Mouse (Mus musculus) brown adipose tissue, adult 24 weeks (tissue): ENCODE results near the gene Tnip3. TPM values are rescaled to one million over a fixed set of nuclear protein-coding genes. Genes with fewer than 3 reads are reported as not detected.
A peak's percentile ranks its signal among the peaks of the same experiment; 100 is the strongest.

ENCODE experiments used
- H3K27ac ChIP-seq: fragments of 200-500 bp; replicated peaks from 2 replicates; pipeline ENCODE4 v1.5.1; 2012; ENCODE audit warnings: low read depth, mild to moderate bottlenecking, low read length
- H3K4me1 ChIP-seq: fragments of 200-500 bp; 2 replicates; pipeline ENCODE4 v1.6.1; 2012; ENCODE audit warnings: low read length, mixed read lengths; ENCODE audit not compliant: control insufficient read depth, insufficient read depth, insufficient read length
- H3K4me3 ChIP-seq: fragments of 200-500 bp; 2 replicates; pipeline ENCODE4 v1.5.1; 2012; ENCODE audit warnings: low read depth, mild to moderate bottlenecking, low read length, moderate library complexity; ENCODE audit not compliant: insufficient read depth
- polyA plus RNA-seq: library from polyadenylated mRNA; stranded (reverse); fragments of >200 nt; gene quantifications from 2 replicates; pipeline ENCODE4 v1.2.4, GENCODE M21; 2012; ENCODE audit not compliant: missing spikeins, insufficient read depth, insufficient read length

Gene Tnip3
- polyA plus RNA-seq, 1 experiment = 1.5 TPM

DNA sequence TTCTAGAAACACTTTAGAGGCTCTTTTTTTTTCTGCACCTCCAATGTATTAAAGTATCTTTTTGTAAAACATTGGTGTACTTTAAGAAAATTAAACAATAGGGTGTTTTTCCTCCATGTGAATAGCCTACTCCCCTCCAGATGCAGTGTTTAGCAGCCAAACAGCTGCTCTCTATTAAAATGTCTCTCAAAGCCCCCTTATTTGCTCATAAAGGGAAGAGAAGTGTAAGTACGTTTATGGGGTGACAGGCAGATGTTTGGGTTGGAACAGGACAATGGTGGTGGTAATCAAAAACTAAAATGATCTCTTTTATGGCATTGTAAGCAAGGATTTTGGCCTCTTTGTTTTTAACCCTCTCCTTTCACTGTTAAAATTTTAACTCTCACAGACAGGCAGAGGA, 17.8 kb downstream of the Tnip3 start:
- Histone ChIP-seq H3K4me3 (no peak overlapping the region), H3K27ac (no peak overlapping the region)

DNA sequence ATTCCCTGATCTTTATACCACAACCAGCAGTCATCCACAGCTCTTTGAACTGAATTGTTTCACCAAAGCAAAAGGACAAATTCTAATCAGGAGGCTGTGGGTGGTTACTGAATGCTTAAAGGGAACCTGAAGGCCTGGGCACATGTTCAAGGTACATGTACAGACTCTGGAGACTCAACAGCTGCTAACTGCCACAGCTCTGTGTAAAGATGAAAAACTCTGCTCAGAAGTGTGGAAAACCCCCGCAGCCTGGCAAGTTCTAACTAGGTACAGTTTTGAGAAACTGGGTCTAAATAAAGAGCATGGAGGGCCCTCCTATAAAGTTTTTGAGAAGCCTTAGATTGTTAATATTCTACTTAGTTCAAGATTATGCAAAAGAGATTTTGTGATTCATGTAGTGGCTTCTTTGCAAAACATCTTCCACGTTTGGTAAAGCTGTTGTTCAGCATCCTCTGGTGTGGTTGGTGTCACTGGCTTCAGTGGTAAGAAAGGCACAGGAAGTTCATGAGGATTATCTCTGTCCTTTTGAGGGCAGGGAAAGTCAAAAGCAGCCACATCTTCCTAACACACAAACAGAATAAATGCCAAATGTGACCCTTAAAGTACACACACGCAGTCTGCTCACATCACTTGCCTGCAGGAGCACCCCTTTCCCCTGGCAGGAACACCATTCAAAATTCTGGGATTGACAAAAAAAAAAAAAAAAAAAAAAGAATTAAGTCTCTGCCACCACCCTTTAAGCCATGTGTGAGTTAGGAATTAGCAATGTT, 39.0 kb downstream of the Tnip3 start:
- no peaks in the 10 kb centered on the region for H3K4me1 ChIP-seq
- H3K27ac ChIP-seq = no peak overlapping the region
- H3K4me3 ChIP-seq = no peak overlapping the region

More for the DNA sequence above, 17.8 kb downstream of the Tnip3 start:
- no peaks in the 10 kb centered on the region for H3K4me1 ChIP-seq

DNA sequence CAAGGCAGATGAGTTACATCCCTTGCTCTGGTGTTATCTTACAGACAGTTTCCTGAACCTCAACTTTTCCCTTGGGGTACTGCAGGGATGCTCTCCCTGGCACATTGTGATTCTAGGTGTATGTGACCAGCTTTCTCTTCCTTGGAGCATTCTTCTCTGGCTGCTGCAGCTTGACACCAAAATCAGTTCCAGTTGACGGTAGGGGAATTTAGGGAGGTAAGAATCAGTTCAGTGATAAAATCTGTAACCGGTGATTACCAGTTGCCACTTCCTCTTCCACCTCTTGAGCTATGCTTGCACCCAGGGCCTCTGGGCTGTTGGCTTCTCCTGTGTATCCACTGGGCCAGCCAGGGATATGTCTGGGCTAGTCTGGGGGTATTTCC, 39.5 kb downstream of the Tnip3 start:
- no peak overlapping the region for H3K4me3 ChIP-seq
- H3K27ac ChIP-seq = no peak overlapping the region
- H3K4me1 ChIP-seq = no peaks in the 10 kb centered on the region

DNA sequence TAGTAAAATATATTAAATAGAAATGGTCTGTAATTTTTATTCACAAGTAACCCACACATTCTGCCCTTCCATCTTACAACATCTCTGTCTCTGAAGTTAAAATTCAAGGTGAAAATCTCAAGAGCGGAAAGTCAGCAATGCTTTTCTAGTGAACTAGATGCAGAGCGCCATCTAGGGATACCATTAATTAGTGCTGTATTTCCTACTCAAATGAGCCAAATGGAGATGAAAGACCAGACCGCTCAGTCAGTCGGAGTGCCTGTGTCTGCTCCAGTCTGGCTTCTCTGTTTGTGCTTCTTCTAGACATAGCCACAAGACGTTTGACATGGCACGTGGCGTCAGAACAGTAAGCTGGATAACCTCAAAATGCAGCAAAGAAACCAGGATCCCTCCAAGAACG, 44.6 kb downstream of the Tnip3 start:
- H3K4me1 ChIP-seq = no peaks in the 10 kb centered on the region
- no peak overlapping the region for H3K27ac ChIP-seq
- H3K4me3 ChIP-seq = no peak overlapping the region

DNA sequence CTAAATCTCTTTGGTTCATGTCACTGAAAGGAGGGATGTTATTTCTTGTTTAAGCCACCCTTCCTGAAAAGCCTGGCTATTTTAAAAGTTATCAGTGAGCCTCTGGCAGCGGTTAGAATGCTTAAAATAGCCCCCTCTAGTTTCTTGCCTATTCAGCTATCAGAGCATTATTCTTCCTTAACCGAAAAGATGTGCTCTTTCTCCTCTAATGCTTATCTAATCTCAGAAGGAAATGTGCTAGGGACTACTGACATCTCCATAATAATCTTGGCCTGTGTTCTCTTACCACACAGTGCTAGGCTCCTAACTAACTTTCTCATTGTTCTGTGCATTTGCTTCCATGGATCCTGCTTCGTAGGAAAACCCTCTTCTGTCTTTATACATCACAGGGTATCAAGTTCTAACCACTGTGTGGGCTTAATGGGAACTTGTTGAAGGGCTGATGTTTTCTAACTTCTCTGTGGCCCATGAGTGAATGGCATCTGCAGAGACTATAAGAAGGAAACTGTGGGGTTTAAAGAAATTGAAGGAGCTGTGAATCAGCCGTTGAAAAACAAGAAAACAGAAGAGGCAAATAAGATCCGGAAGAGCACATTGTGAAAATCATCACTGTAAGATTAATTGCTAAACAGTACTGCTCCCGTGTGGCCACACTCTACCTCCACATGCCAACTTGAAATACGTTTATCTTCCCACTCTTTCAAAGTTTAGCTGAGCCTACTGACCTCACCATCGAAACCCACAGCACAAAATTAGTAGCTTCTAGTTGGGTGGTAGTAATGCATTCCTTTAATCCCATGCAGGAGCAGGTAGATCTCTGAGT, 53.2 kb downstream of the Tnip3 start:
- Histone ChIP-seq H3K4me1 (no peaks in the 10 kb centered on the region), H3K4me3 (no peak overlapping the region), H3K27ac (no peak overlapping the region)

DNA sequence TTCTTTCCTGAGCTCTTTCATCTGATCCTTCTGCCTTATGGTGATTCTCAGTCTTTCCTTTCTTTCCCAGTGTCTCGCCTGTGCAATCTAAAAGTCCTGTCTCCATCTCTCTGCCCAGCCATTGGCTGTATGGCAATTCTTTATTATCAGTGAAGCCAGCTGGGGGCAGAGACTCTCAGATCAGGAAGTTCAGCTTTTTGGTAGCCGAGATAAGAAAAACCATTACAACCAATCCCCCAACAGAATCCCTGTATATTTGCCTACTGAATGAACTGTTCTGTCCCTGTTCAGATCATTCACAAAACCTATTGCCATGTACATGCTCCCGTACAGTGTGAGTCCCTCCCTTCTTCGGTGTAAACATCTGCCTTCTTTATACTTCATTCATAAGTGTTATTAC, 57.9 kb downstream of the Tnip3 start:
- no peak overlapping the region for H3K27ac ChIP-seq
- H3K4me1 ChIP-seq = no peaks in the 10 kb centered on the region; the same call in 1 of the 2 replicates
- no peak overlapping the region for H3K4me3 ChIP-seq

DNA sequence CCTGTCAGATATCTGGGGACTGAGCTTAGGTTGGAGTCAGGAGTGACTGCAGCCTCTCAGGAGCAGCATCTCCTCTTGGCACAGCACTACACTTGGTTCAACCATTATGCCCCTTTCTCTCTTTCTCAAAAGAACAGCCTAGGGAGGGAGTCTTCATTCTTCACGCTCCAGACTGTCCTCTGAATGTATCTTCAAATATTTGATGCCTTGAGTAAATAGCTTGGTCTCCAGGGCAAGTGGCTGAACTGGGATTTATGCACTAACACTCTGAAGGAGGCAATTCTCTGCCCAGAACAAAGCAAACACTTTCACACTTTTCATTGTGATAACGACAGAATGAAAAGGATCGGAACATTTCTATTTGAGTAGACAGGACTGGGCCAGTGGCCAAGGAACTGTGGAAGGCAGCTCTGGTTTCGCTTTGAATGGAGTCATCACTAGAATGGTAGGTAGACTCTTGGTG, 59.8 kb downstream of the Tnip3 start:
- no peak overlapping the region for H3K4me3 ChIP-seq
- peak overlapping the region; percentile 39 for H3K27ac ChIP-seq
- no peaks in the 10 kb centered on the region; the same call in 1 of the 2 replicates for H3K4me1 ChIP-seq

DNA sequence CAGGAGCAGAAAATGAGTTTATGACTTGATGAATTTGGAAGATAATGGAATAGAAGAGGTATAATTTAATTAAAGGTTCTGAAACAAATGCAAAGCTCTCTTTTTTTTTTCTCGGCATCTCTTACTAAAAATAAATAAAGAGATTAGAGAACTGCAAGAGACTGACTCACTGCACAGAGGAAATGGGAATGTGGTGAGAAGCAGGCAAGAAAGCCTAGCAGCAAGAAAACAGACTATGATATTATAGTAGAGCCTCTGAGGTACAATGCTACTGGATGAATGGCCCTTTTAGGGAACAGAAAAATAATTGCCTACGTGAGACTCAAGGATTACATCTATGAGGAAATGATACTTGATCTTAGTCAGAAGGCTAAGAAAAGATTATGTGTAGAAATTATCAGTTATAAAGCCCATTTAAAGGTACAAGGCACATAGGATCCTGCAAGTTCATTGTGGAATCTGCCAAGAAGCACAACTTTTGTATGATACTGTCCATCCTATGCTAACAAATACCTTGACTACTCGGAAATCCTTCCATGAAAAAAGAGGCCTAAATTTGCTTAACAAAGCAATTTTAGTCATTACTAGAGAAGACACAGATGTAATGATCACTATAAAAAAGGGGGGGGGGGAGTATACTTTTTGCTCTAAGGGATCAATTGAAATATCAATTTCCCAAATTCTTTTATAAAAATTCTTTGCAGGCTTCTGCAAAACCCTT, 60.4 kb downstream of the Tnip3 start:
- H3K4me3 ChIP-seq = no peak overlapping the region
- no peaks in the 10 kb centered on the region; the same call in 1 of the 2 replicates for H3K4me1 ChIP-seq
- peak overlapping the region; percentile 39; the same call in 1 of the 2 replicates for H3K27ac ChIP-seq

DNA sequence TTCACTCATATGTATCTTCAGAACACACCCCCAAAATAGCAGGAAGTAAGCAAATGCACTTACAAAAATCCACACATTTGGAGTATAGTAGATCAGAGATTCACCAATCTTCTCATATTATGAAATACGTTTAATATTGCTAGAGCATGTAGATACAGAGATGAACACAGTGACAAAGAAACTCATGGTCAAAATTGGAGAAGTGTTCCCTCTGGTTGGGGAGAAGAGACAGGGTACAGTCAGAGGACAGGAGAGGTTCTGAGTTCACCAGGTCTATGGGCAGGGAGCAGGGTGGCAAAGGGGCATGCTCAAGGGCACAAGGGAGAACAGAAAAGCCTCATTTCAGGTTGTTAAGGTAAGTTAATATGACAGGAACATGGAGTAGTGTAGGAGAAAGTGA, 63.7 kb downstream of the Tnip3 start:
- Histone ChIP-seq H3K4me3 (no peak overlapping the region), H3K27ac (no peak overlapping the region), H3K4me1 (no peaks in the 10 kb centered on the region; the same call in 1 of the 2 replicates)

DNA sequence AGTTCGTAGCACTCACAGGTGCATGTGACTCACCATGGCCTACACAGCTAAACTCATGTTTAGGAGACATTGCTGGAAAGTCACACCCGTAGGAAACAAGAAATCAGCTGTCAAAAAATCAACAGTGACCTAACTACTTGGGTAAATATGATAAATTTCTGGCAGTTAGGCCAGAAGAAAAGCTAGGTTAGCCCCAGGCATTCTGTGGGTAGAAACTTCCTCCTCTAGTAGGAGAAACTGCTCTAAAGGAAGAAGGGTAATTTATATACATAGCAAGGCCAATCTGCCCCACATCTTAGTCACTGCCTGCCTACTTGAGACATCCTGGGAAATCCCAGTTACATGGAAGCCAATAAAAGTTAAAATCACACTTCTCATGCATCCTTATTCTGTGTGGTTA, 64.9 kb downstream of the Tnip3 start:
- H3K4me3 ChIP-seq = no peak overlapping the region
- peak overlapping the region; percentile 52; the same call in 1 of the 2 replicates for H3K27ac ChIP-seq

DNA sequence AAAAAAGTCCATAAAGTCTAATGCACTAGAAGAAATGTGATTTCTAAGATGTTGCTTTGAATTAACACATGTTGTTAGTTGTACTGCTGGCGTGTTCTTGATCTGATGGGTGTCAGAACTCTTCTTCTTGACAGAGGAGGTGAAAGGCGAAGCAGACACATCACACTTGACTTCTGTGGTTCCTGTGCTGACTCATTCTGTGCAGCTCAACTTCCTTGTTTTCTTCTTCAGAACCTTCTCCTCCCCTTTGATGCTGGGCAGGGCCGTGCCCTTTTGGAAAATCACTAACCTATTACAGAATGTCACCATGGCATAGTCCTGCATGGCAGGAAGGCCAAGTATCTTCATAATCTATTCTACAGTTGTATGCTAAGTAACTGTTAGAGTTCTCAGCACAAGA, 69.1 kb downstream of the Tnip3 start:
- H3K4me3 ChIP-seq = no peak overlapping the region
- no peaks in the 10 kb centered on the region for H3K4me1 ChIP-seq
- H3K27ac ChIP-seq = no peak overlapping the region

More for the DNA sequence above, 64.9 kb downstream of the Tnip3 start:
- no peaks in the 10 kb centered on the region for H3K4me1 ChIP-seq

DNA sequence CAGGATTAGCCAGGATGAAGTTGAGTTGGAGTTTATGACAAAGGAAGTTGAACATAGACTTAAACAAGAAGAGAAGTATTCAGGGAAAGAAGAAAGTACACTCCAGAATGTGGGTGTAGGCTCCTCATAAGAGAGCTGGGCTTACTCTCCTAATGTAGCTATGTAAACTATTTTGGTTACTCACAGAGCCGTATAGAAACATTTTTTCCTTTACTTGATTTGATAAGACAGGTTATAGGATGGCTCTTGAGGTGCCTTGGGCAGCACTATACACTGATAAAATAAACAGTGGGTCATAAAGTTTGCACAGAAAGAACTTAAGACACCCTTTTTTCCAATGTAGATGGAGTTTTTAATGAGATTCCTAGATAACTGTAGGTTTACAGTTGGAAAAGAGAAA, 70.3 kb downstream of the Tnip3 start:
- Histone ChIP-seq H3K4me3 (no peak overlapping the region), H3K27ac (no peak overlapping the region), H3K4me1 (no peaks in the 10 kb centered on the region)

DNA sequence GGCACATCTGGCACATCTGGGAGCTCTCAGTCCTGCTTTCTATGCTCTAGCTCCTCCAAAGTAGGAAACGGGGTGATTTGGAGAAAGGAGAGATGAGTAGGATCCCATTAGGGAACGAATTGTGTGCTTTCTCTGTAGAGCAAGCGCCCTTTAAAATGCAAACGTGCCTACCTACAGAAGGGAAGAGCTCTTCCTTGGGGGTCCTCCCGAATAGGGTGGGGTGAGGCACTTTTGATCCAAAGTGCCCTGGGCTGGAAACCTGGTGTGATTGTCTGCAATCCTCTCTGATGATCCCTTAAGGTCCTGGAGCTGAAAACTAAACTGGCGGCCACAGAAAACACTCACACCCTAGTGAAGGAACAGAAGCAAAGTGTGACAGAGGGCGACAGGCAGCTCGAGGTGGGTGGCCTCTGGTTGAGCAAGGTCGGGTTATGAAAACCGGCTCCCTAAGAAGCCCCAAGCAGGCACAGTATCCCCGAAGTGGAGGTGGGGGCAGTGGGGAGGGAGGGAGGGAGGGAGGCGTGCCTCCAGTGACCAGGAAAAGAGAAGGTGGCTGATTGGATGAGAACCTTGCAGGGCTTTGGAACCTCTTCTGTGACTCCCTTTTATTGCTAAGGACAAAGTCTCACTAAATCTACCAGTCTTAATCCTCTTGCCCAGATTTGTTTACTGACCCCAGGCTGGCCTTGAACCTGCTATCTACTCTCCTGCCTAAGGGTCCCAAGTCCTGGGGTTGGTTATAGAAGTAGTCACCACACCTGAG, 72.1 kb downstream of the Tnip3 start:
- Histone ChIP-seq H3K4me3 (no peak overlapping the region), H3K27ac (no peak overlapping the region)

DNA sequence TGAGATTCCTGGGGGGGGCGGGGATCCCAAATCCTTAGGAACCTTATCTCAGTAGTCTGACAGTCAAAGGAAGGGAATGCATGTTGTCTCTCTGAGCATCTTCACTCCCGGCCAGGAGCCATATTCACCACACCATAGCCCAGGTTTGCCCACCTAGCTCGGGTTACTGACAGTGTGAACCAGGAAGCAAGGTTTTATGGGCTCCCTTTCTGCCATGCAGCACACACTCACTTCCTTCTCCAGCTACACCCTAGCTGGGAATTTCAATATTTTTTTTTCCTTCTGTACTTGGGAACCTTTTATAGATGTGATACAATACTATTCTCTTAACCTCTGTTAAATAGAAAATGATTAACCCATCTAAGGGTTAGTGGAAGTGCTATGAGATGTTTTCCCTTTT, 73.4 kb downstream of the Tnip3 start:
- Histone ChIP-seq H3K27ac (no peak overlapping the region), H3K4me3 (no peak overlapping the region), H3K4me1 (no peaks in the 10 kb centered on the region)

More for the DNA sequence above, 72.1 kb downstream of the Tnip3 start:
- H3K4me1 ChIP-seq = no peaks in the 10 kb centered on the region
